Mouse (Mus musculus): ENCODE data around the gene Cxcl10.

The Cxcl10 gene

GRCm38 (mm10) chr5:92348794-92349413 is at the start of gene Cxcl10:
TSS of gene Cxcl10 (minus strand) at chr5:92348889.
- peak; percentile 46 to 48 for DNase-seq (ENCODE audit: low spot score in 2 of 2)

DNA sequence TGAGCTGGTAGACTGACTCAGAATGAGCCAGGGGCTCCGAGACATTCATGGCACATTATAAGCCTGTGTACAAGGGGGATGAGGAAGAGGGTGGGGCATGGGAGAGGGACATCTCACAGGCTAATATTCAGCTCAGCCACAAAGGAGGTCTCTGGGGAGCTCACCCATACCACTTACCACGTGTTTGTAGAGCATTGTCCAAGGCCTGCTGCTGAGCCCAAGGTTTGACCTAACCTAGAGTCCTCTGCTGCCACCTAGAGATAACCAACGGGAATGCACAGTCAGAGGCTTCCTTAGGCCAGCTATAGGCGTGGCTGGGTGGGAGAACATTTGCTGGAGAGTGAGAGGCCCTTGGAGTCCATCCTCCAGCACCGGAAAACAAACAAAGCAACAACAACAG is 49.5 kb upstream of the Cxcl10 start:
- DNase-seq (ENCODE audit: low spot score in 2 of 2) = peak; percentile 60 to 75

DNA sequence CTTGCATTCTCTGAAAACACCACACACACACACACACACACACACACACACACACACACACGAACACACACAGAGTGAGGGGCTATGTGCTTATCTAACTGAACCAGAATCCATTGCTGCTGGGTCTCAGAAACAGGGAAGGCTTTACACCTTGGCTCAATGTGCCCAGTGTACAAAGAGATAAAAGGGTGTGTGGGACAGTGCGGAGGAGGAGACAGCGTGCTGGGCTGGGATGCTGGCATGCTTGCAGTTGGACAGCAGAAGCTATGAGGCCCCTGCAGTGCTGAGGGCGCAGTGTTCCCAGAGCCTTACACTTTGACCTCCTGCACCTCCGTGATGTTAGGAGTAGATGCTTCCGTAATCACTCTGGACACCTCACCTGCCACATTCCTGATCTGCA is 47.8 kb upstream of the Cxcl10 start:
- no peak for DNase-seq (ENCODE audit: low spot score in 2 of 2)

- no peak for DNase-seq (ENCODE audit: low spot score in 2 of 2)
Measured at GRCm38 (mm10) chr5:92395764-92396163, 47.1 kb upstream of the Cxcl10 start.

- no peak for DNase-seq (ENCODE audit: low spot score in 2 of 2)
Measured at GRCm38 (mm10) chr5:92393863-92394262, 45.2 kb upstream of the Cxcl10 start.

GRCm38 (mm10) chr5:92392542-92392941 is 43.9 kb upstream of the Cxcl10 start:
- no peak for DNase-seq (ENCODE audit: low spot score in 2 of 2)

DNA sequence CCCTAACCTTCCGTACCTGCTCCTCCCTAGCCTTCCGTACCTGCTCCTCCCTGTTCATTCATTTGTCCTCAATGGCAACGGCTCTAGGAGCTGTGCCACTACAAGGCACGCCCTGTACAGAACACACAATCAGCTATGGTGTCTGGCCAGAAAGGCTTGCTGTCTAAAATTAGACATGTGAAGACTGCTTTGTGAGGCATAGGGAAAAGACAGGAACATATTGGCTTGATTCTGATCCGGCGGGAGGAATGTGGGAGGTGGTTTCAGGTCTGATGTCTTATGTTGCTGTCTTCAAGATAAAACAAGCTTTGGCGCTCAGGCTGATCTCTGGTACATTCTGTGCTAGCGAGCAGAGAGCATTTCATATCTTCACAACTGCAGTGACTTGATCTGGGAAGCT is 41.9 kb upstream of the Cxcl10 start:
- DNase-seq (ENCODE audit: low spot score in 2 of 2) = no peak

GRCm38 (mm10) chr5:92389977-92390376 is 41.3 kb upstream of the Cxcl10 start:
- no peak for DNase-seq (ENCODE audit: low spot score in 2 of 2)

GRCm38 (mm10) chr5:92387433-92387832 is 38.7 kb upstream of the Cxcl10 start:
- DNase-seq (ENCODE audit: low spot score in 2 of 2) = no peak

DNA sequence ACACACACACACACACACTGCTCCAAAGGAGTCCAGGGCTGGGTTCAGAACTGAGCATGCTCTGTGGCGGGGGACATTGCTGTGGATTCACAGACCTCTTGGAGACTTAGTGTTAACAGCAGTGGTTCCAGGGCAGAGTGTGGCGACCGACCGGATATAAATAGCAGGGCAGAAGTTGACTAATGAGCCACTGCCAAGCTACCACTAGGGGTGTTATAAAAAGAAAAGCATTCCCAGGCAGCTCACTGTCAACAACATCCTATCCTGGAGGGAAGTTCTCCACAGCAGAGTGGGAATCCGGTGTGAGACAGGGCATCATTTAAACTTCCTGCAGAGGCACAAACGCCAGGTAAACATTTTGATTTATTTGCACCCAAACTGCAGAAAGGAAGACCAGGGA is 38.0 kb upstream of the Cxcl10 start:
- no peak for DNase-seq (ENCODE audit: low spot score in 2 of 2)

DNA sequence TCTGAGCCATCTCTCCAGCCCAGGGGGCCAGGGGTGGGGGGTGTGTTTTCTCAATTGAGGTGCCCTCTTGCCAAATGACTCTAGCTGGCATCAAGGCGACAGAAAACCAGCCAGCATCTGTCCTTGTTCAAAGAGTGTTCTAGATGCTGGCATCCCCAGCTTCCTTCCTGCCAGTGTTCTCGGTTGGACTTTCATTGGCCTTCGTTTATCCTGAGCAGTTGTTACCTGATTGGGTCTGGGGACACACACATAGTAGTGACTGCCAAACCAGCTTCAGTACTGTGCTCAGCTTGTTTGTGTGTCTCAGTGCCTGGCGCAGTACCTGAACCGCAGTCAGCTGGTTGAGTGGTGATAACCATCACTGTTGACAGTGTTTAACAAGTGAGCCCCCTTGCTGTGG is 37.4 kb upstream of the Cxcl10 start:
- no peak for DNase-seq (ENCODE audit: low spot score in 2 of 2)

GRCm38 (mm10) chr5:92384855-92385254 is 36.2 kb upstream of the Cxcl10 start:
- DNase-seq (ENCODE audit: low spot score in 2 of 2) = no peak

- no peak for DNase-seq (ENCODE audit: low spot score in 2 of 2)
Measured at GRCm38 (mm10) chr5:92383747-92384146, 35.1 kb upstream of the Cxcl10 start.

DNA sequence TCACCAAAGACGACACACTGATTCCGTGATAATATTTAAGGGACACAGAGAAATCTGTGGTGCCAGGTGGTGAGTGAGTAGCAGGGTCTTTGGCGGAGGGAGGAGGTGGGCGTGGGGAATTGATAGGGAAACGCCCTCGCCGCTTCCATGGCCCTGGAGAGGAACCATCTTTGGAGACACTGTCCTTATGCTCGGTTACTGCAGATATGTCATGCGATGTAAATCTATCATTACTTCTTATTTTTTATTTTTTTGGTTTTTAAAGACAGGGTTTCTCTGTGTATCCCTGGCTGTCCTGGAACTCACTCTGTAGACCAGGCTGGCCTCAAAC is 33.6 kb upstream of the Cxcl10 start:
- DNase-seq (ENCODE audit: low spot score in 2 of 2) = no peak

- DNase-seq (ENCODE audit: low spot score in 2 of 2) = peak; percentile 89
Measured at GRCm38 (mm10) chr5:92381550-92382348, 33.1 kb upstream of the Cxcl10 start.

GRCm38 (mm10) chr5:92376795-92377405 is 28.2 kb upstream of the Cxcl10 start:
- DNase-seq (ENCODE audit: low spot score in 2 of 2) = no peak

GRCm38 (mm10) chr5:92375368-92375767 is 26.7 kb upstream of the Cxcl10 start:
- DNase-seq (ENCODE audit: low spot score in 2 of 2) = no peak

DNA sequence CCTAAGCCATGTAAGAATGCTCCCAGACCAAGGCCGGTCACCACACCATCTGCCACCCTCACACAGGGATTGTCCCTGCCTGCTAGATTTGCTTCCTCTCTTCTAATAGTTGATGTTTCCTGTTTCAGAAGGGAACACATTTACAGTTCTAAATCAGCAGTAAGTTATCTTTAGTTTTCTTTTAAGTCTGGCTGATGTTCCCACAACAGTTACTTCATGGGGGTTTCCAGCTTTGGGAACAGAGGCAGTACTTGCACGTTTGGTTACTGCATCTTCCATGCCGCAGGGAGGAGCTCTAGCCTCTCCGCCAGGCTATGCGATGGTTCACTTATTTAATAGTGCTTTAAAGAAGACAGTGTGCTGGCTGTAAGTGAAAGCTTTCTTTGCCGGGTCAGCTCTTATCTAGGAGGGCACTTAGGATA is 26.0 kb upstream of the Cxcl10 start:
- no peak for DNase-seq (ENCODE audit: low spot score in 2 of 2)

GRCm38 (mm10) chr5:92372605-92373004 is 23.9 kb upstream of the Cxcl10 start:
- no peak for DNase-seq (ENCODE audit: low spot score in 2 of 2)

- DNase-seq (ENCODE audit: low spot score in 2 of 2) = peak in 1 of 2 experiments; percentile 41
Measured at GRCm38 (mm10) chr5:92371361-92371976, 22.8 kb upstream of the Cxcl10 start.

- no peak for DNase-seq (ENCODE audit: low spot score in 2 of 2)
Measured at GRCm38 (mm10) chr5:92370891-92371290, 22.2 kb upstream of the Cxcl10 start.

DNA sequence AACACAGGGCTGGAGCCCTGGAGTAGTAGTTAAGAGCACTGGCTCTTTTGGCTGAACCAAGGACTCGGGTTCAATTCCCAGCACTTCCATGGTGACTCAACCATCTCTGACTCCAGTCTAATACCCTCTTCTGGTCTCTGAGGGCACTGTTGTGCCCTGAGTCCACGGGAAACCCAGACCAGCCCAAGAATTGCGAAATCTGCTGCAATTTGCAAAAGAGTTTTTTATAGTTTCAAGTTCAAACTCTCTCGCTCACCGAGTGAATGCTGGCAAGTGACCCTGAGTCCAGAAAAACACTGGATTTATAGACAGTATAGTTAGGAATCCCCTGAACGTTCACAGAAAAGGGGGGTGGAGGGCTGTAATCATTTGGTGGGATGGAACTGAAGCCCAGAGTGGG is 21.7 kb upstream of the Cxcl10 start:
- no peak for DNase-seq (ENCODE audit: low spot score in 2 of 2)
